Mouse (Mus musculus) CD4-positive, CD25-positive, alpha-beta regulatory T cell, adult 4 months (primary cell): ENCODE measurements at regions not wholly inside any gene's neighbourhood (a gene's known extent, or its start where the extent isn't known, plus 50 kb on each side); places are given as distances from the start of the nearest gene placed in this dataset.

Source experiments
- ATAC-seq: one replicate; pipeline ENCODE4 v1.8.0; 2017

- no peak for ATAC-seq
Observed at GRCm38 (mm10) chr8:103823541-103823940, 277.9 kb upstream of the Cdh5 start.

DNA sequence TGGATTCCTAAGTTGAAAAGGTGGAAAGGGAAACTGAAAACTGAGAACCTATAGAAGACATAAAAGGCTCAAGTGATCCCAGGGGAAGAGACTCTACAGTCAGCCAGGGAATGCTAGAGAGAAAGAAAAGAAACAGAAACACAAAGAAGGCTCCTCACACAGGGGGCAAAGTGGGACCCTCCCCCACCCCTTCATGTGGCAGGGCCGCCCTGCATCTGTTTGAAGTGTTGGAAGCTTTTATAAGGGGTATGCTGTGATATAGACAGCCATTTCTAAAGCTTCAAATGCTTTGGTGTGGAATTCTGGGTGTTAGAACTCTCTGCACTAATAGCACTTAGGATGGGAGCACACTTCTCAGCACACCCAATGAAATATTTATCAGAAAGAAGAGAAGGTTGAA is 276.7 kb upstream of the Cdh5 start:
- no peak for ATAC-seq

- ATAC-seq = no peak
Observed at GRCm38 (mm10) chr8:103825289-103825688, 276.1 kb upstream of the Cdh5 start.

GRCm38 (mm10) chr8:103830416-103830815 is 271.0 kb upstream of the Cdh5 start:
- no peak for ATAC-seq

- no peak for ATAC-seq
Observed at GRCm38 (mm10) chr8:103839990-103840389, 261.4 kb upstream of the Cdh5 start.

DNA sequence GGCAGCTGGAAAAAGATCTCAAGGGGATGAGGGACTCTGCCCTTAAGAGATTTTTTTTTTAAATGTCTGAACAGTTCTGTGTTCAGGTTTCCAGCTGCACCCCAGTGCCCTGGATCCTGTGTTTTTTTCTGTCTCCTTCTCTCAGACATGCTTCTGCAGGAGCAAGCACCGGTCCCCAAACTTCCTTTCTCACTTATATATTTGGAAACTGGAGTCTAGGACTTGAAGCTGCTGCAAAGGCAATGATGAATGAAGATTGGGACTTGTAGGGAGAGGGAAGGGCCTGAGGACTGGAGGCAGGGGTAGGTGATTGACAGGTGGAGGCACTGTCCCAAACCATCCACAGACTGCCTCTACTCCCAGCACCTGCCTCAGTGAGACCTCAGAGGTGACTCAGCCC is 255.5 kb upstream of the Cdh5 start:
- ATAC-seq = no peak

- no peak for ATAC-seq
Observed at GRCm38 (mm10) chr8:103846382-103846976, 254.9 kb upstream of the Cdh5 start.

- ATAC-seq = no peak
Observed at GRCm38 (mm10) chr8:103849785-103850184, 251.6 kb upstream of the Cdh5 start.

DNA sequence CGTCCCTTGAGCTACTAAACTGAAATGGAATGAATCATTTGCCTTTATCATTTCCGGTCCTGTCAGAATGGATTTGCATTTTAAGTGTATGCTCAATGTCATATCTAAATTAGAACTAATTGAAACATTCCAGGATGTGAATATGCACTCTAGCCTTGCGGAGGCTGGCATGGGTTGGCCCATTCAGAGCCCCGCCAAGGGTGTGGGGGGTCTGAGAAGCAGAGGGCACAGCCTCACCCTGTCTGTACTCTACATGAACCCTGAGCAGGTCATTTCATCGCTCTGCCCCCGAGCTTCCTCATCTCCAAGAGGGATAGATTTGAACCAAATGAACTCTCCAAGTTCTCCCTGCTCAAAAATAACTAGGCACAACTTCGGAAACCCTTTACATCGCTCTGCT is 250.1 kb upstream of the Cdh5 start:
- no peak for ATAC-seq

DNA sequence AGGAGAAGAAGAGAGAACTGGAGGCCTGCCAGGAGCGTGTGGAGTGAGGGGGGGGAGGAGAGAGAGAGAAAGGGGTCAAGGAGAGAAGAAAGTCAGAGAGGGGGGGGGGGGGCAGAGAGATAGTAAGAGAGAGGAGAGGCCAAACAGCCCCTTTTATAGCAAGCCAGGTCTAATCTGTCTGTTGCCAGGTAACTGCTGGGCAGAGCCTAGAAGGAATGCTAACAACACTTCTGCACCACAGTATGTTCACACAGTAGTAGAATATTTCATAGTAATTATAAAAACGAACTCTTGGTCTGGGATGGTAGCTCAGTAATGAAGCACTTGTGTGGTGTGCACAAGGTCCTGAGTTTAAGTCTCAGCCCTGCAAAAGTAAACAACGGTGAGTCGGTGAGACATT is 248.4 kb upstream of the Cdh5 start:
- no peak for ATAC-seq

- no peak for ATAC-seq
Observed at GRCm38 (mm10) chr8:103855291-103855690, 246.1 kb upstream of the Cdh5 start.

DNA sequence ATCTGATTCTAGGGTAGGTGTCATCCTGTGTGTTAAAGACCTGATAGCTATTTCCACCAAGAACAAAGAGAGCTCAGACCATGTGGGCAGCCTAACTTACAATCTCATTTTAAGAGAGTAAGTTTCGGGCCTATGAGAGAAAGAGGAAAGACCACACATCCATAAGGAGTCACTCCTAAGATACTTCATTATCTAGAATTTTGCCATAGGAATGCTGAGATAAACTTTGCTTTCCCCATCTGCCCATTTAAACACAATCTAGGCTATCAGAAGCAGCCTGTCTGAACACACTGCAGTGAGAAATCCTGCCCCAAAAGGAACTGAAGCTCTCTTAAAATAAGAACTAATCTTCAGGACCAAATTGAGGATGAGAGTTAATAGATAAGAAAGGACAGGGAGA is 242.3 kb upstream of the Cdh5 start:
- ATAC-seq = no peak

DNA sequence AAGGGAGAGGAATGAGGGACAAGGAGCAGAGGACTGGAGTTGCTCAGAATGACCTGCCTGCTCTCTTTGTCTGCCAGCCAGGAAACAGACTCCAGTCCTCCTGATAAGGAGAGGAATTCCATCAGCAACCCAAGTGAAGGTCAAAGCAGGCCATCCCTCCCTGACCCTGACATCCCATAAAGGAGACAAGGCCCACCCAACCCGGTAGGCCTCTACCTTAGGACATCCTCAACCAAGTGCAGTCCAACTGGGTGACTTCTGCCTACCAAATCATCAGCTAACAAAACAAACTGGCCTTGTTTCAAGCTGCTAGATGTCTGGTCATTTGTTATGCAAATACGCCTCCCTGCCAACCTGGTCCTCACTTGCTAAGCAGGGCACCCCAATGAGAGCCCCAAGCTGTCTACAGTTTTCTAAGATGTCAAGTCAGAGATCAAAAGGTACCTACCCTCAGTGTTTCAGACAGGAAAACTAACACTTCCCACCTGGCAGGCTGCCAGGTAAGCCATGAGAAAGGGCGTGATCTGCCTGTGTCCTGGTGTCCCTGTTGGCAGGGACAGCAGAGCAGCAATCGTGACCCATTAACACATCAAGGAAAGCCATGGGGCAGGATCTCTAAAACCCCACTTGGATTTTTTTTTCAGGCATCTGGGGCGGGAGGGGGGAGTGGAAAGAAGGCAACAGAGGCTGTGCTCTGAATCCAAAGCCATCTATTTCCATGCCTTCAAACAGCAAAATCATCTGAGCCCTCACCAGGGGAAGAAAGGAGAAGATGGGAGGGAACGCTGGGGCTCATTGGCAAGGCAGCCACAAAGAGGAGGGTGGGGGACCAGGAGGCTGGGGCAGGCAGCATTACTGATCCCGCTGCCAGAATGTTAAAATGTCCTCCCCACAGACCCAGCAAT is 227.6 kb upstream of the Cdh5 start:
- ATAC-seq = no peak

DNA sequence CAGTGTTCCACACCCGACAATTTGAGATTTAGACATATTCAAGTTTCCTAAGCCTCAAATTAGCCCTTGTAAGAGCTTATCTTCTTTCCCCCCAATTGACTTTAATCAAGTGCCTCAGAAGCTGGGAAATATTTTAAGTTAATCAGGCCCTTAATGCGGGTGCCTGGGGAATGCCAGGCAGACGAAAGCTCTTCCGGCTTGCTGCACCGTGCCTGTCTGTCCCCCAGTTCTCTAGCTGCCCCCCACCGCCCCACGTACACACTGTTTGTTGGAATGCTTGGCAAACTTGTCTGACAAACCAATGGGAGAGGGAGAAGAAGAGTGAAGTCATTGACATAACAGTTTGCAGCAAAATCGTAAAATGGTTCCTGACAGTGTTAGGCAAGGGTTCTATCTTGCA is 226.9 kb upstream of the Cdh5 start:
- ATAC-seq = no peak

DNA sequence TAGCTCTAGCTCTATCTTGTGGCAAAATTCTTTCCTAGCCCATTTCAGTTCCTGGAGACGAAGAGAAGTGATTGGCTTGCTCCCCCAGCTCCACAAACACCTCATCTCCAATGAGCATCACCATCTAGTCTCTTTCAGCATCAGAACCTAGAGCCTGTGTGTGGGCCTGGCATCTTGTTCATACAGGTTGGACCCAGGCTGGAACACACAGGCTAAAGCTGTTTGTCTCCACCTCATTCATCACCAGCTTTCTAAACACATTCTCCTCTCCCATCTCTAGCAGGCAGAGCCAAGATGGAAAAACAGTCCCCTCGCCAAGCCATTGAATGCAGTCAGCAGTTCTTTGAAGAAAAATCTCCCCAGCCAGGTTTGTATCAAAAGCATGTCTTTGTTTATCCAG is 221.9 kb upstream of the Cdh5 start:
- no peak for ATAC-seq

GRCm38 (mm10) chr8:103880431-103881145 is 220.8 kb upstream of the Cdh5 start:
- ATAC-seq = no peak

- no peak for ATAC-seq
Observed at GRCm38 (mm10) chr8:103881146-103881486, 220.3 kb upstream of the Cdh5 start.

- no peak for ATAC-seq
Observed at GRCm38 (mm10) chr8:103884873-103885780, 216.3 kb upstream of the Cdh5 start.

- ATAC-seq = no peak
Observed at GRCm38 (mm10) chr8:103894589-103894988, 206.8 kb upstream of the Cdh5 start.

GRCm38 (mm10) chr8:103895132-103895531 is 206.3 kb upstream of the Cdh5 start:
- ATAC-seq = no peak

- no peak for ATAC-seq
Observed at GRCm38 (mm10) chr8:103897463-103897862, 204.0 kb upstream of the Cdh5 start.

- no peak for ATAC-seq
Observed at GRCm38 (mm10) chr8:103902516-103902915, 198.9 kb upstream of the Cdh5 start.

- ATAC-seq = no peak
Observed at GRCm38 (mm10) chr8:103903635-103904034, 197.8 kb upstream of the Cdh5 start.
